Mouse (Mus musculus): ENCODE results near the gene Dhx35. TPM values are rescaled to one million over a fixed set of nuclear protein-coding genes. Genes with fewer than 3 reads are reported as not detected.
A peak's percentile ranks its signal among the peaks of the same experiment; 100 is the strongest.

Gene Dhx35
- polyA plus RNA-seq, 1 experiment from 2014 or later: 13.4 TPM

- DNase-seq (ENCODE audit: low spot score): peak; percentile 91
- H3K4me3 ChIP-seq (replicated peaks; ENCODE audit: low read depth, low read length): no peak overlapping the region
- H3K36me3 ChIP-seq (ENCODE audit: insufficient read depth, low read length): no peaks in the 10 kb centered on the region
- no peaks in the 10 kb centered on the region for H3K27me3 ChIP-seq (ENCODE audit: insufficient read depth, low read length)
- no peaks in the 10 kb centered on the region for H3K9me3 ChIP-seq (replicated peaks; ENCODE audit: low read length)
- peak; percentile 99 for TF ChIP-seq CTCF (IDR thresholded peaks at IDR 0.05; ENCODE audit: low read depth)
- H3K4me1 ChIP-seq (replicated peaks; ENCODE audit: insufficient read depth, low read length): 0 out of 2 replicates have a peak, but pooled peaks cover 2% of the 10 kb centered on the region
- no peak overlapping the region for H3K27ac ChIP-seq
- no peak overlapping the region for H3K4me2 ChIP-seq (ENCODE audit: low read length)
- WGBS: 48% methylated on average over 11 of the region's 11 CpGs
- H3K9ac ChIP-seq (ENCODE audit: low read depth, low read length): no peak overlapping the region
- ATAC-seq (replicated peaks; ENCODE audit: low FRiP score, low read depth): no peak
Measured at GRCm38 (mm10) chr2:158863341-158864125, 68.9 kb downstream of the Dhx35 start.

- WGBS: 81% methylated on average over 4 of the region's 4 CpGs
- 0 out of 2 replicates have a peak, but pooled peaks cover 2% of the 10 kb centered on the region for H3K4me1 ChIP-seq (replicated peaks; ENCODE audit: insufficient read depth, low read length)
- no peak overlapping the region for H3K4me3 ChIP-seq (replicated peaks; ENCODE audit: low read depth, low read length)
- DNase-seq (ENCODE audit: low spot score) (no peak), ATAC-seq (replicated peaks; ENCODE audit: low FRiP score, low read depth) (no peak)
- no peak for TF ChIP-seq CTCF (IDR thresholded peaks at IDR 0.05; ENCODE audit: low read depth)
- H3K27ac ChIP-seq: no peak overlapping the region
- no peaks in the 10 kb centered on the region for H3K27me3 ChIP-seq (ENCODE audit: insufficient read depth, low read length)
- no peak overlapping the region for H3K4me2 ChIP-seq (ENCODE audit: low read length)
- H3K9ac ChIP-seq (ENCODE audit: low read depth, low read length): no peak overlapping the region
- H3K36me3 ChIP-seq (ENCODE audit: insufficient read depth, low read length): no peaks in the 10 kb centered on the region
- no peaks in the 10 kb centered on the region for H3K9me3 ChIP-seq (replicated peaks; ENCODE audit: low read length)
Measured at GRCm38 (mm10) chr2:158864126-158864458, 69.5 kb downstream of the Dhx35 start.

- Histone ChIP-seq H3K9ac (ENCODE audit: low read depth, low read length) (no peak overlapping the region), H3K27ac (no peak overlapping the region), H3K4me3 (replicated peaks; ENCODE audit: low read depth, low read length) (no peak overlapping the region), H3K9me3 (replicated peaks; ENCODE audit: low read length) (no peaks in the 10 kb centered on the region), H3K4me1 (replicated peaks; ENCODE audit: insufficient read depth, low read length) (0 out of 2 replicates have a peak, but pooled peaks cover 2% of the 10 kb centered on the region), H3K4me2 (ENCODE audit: low read length) (no peak overlapping the region), H3K27me3 (ENCODE audit: insufficient read depth, low read length) (no peaks in the 10 kb centered on the region), H3K36me3 (ENCODE audit: insufficient read depth, low read length) (no peaks in the 10 kb centered on the region)
- TF ChIP-seq CTCF (IDR thresholded peaks at IDR 0.05; ENCODE audit: low read depth): peak; percentile 96
- no peak for ATAC-seq (replicated peaks; ENCODE audit: low FRiP score, low read depth)
- DNase-seq (ENCODE audit: low spot score): peak; percentile 64
- WGBS: 25% methylated on average over 10 of the region's 10 CpGs
Measured at GRCm38 (mm10) chr2:158865358-158865757, 70.8 kb downstream of the Dhx35 start.

- no peaks in the 10 kb centered on the region for H3K36me3 ChIP-seq (ENCODE audit: insufficient read depth, low read length)
- H3K9ac ChIP-seq (ENCODE audit: low read depth, low read length): no peak overlapping the region
- no peak overlapping the region for H3K4me3 ChIP-seq (replicated peaks; ENCODE audit: low read depth, low read length)
- WGBS: 59% methylated on average over 6 of the region's 6 CpGs
- no peaks in the 10 kb centered on the region for H3K4me1 ChIP-seq (replicated peaks; ENCODE audit: insufficient read depth, low read length)
- H3K27me3 ChIP-seq (ENCODE audit: insufficient read depth, low read length): no peaks in the 10 kb centered on the region
- H3K27ac ChIP-seq: no peak overlapping the region
- H3K9me3 ChIP-seq (replicated peaks; ENCODE audit: low read length): no peaks in the 10 kb centered on the region
- ATAC-seq (replicated peaks; ENCODE audit: low FRiP score, low read depth): no peak
- peak; percentile 33 for DNase-seq (ENCODE audit: low spot score)
- TF ChIP-seq CTCF (IDR thresholded peaks at IDR 0.05; ENCODE audit: low read depth): peak; percentile 65
- no peak overlapping the region for H3K4me2 ChIP-seq (ENCODE audit: low read length)
Measured at GRCm38 (mm10) chr2:158886571-158886970, 92.0 kb downstream of the Dhx35 start.

- ATAC-seq (replicated peaks; ENCODE audit: low FRiP score, low read depth) (no peak), DNase-seq (ENCODE audit: low spot score) (no peak)
- TF ChIP-seq CTCF (IDR thresholded peaks at IDR 0.05; ENCODE audit: low read depth): no peak
- no peaks in the 10 kb centered on the region for H3K4me1 ChIP-seq (replicated peaks; ENCODE audit: insufficient read depth, low read length)
- H3K9me3 ChIP-seq (replicated peaks; ENCODE audit: low read length): no peaks in the 10 kb centered on the region
- no peak overlapping the region for H3K27ac ChIP-seq
- 84% methylated on average over 5 of the region's 5 CpGs for WGBS
- H3K36me3 ChIP-seq (ENCODE audit: insufficient read depth, low read length): no peaks in the 10 kb centered on the region
- no peaks in the 10 kb centered on the region for H3K27me3 ChIP-seq (ENCODE audit: insufficient read depth, low read length)
- no peak overlapping the region for H3K4me3 ChIP-seq (replicated peaks; ENCODE audit: low read depth, low read length)
- no peak overlapping the region for H3K4me2 ChIP-seq (ENCODE audit: low read length)
- H3K9ac ChIP-seq (ENCODE audit: low read depth, low read length): no peak overlapping the region
Measured at GRCm38 (mm10) chr2:158888531-158888930, 93.9 kb downstream of the Dhx35 start.

GRCm38 (mm10) chr2:158889201-158889600, 94.6 kb downstream of the Dhx35 start:
- DNase-seq (ENCODE audit: low spot score): no peak
- H3K36me3 ChIP-seq (ENCODE audit: insufficient read depth, low read length): no peaks in the 10 kb centered on the region
- no peak overlapping the region for H3K9ac ChIP-seq (ENCODE audit: low read depth, low read length)
- H3K4me3 ChIP-seq (replicated peaks; ENCODE audit: low read depth, low read length): no peak overlapping the region
- WGBS: 67% methylated on average over 11 of the region's 11 CpGs
- no peak overlapping the region for H3K27ac ChIP-seq
- H3K9me3 ChIP-seq (replicated peaks; ENCODE audit: low read length): no peaks in the 10 kb centered on the region
- H3K27me3 ChIP-seq (ENCODE audit: insufficient read depth, low read length): no peaks in the 10 kb centered on the region
- no peaks in the 10 kb centered on the region for H3K4me1 ChIP-seq (replicated peaks; ENCODE audit: insufficient read depth, low read length)
- H3K4me2 ChIP-seq (ENCODE audit: low read length): no peak overlapping the region
- TF ChIP-seq CTCF (IDR thresholded peaks at IDR 0.05; ENCODE audit: low read depth): no peak
- no peak for ATAC-seq (replicated peaks; ENCODE audit: low FRiP score, low read depth)

All from kidney, postnatal 0 days (tissue).